Mouse (Mus musculus): ENCODE results near the gene Slc22a27. TPM values are rescaled to one million over a fixed set of nuclear protein-coding genes. Genes with fewer than 3 reads are reported as not detected.
A peak's percentile ranks its signal among the peaks of the same experiment; 100 is the strongest.
"Not testable (repeated sequence)": the region's sequence is repeated elsewhere in the genome, so short reads cannot be mapped to it uniquely, and the experiment has no call there.

The Slc22a27 gene
- total RNA-seq (2012; rRNA removed) = not detected in 2 replicates
- not detected for polyA plus RNA-seq (2012; ENCODE audit: insufficient read depth in 1 of 2, insufficient read length in 2 of 2, low read depth in 1 of 2, low replicate concordance in 2 of 2, missing spikeins in 1 of 2)

- H3K27ac ChIP-seq (ENCODE audit: control insufficient read depth, low read depth, low read length); H3K36me3 ChIP-seq (ENCODE audit: control insufficient read depth in 1 of 2, insufficient read depth in 2 of 2, low read length in 2 of 2); H3K9me3 ChIP-seq (replicated peaks; ENCODE audit: insufficient read depth, low read length); H3K4me1 ChIP-seq (ENCODE audit: control insufficient read depth in 1 of 2, insufficient read depth in 2 of 2, low read length in 2 of 2); H3K9ac ChIP-seq (ENCODE audit: control insufficient read depth, low read depth, low read length, poor library complexity, severe bottlenecking); H3K4me3 ChIP-seq (ENCODE audit: control insufficient read depth in 1 of 2, insufficient read depth in 1 of 2, low read depth in 2 of 2, low read length in 2 of 2); H3K27me3 ChIP-seq (ENCODE audit: control insufficient read depth in 1 of 2, insufficient read depth in 2 of 2, low read length in 2 of 2); DNase-seq (ENCODE audit: low read depth, low spot score); H3K79me2 ChIP-seq (ENCODE audit: control insufficient read depth, insufficient read depth, low read length, poor library complexity): not testable (repeated sequence)
These were observed at the start of gene Slc22a27 for GRCm38 (mm10) chr19:7965927-7966326. Slc22a27 (minus strand) TSS chr19:7966027.

GRCm38 (mm10) chr19:8011596-8011995 is 45.8 kb upstream of the Slc22a27 start:
- not testable (repeated sequence) for H3K27ac ChIP-seq (ENCODE audit: control insufficient read depth, low read depth, low read length); H3K9me3 ChIP-seq (replicated peaks; ENCODE audit: insufficient read depth, low read length); H3K27me3 ChIP-seq (ENCODE audit: control insufficient read depth in 1 of 2, insufficient read depth in 2 of 2, low read length in 2 of 2)

GRCm38 (mm10) chr19:8009086-8009485 is 43.3 kb upstream of the Slc22a27 start:
- H3K9ac ChIP-seq (ENCODE audit: control insufficient read depth, low read depth, low read length, poor library complexity, severe bottlenecking); H3K27ac ChIP-seq (ENCODE audit: control insufficient read depth, low read depth, low read length); H3K27me3 ChIP-seq (ENCODE audit: control insufficient read depth in 1 of 2, insufficient read depth in 2 of 2, low read length in 2 of 2); H3K36me3 ChIP-seq (ENCODE audit: control insufficient read depth in 1 of 2, insufficient read depth in 2 of 2, low read length in 2 of 2); H3K4me3 ChIP-seq (ENCODE audit: control insufficient read depth in 1 of 2, insufficient read depth in 1 of 2, low read depth in 2 of 2, low read length in 2 of 2); H3K79me2 ChIP-seq (ENCODE audit: control insufficient read depth, insufficient read depth, low read length, poor library complexity); H3K9me3 ChIP-seq (replicated peaks; ENCODE audit: insufficient read depth, low read length); H3K4me1 ChIP-seq (ENCODE audit: control insufficient read depth in 1 of 2, insufficient read depth in 2 of 2, low read length in 2 of 2); DNase-seq (ENCODE audit: low read depth, low spot score): not testable (repeated sequence)

More at GRCm38 (mm10) chr19:8011596-8011995, 45.8 kb upstream of the Slc22a27 start:
- not testable (repeated sequence) for H3K36me3 ChIP-seq (ENCODE audit: control insufficient read depth in 1 of 2, insufficient read depth in 2 of 2, low read length in 2 of 2); H3K79me2 ChIP-seq (ENCODE audit: control insufficient read depth, insufficient read depth, low read length, poor library complexity); H3K4me3 ChIP-seq (ENCODE audit: control insufficient read depth in 1 of 2, insufficient read depth in 1 of 2, low read depth in 2 of 2, low read length in 2 of 2); H3K9ac ChIP-seq (ENCODE audit: control insufficient read depth, low read depth, low read length, poor library complexity, severe bottlenecking); H3K4me1 ChIP-seq (ENCODE audit: control insufficient read depth in 1 of 2, insufficient read depth in 2 of 2, low read length in 2 of 2)
- DNase-seq (ENCODE audit: low read depth, low spot score) = peak; percentile 27

- H3K9me3 ChIP-seq (replicated peaks; ENCODE audit: insufficient read depth, low read length) = no peaks in the 10 kb centered on the region
- no peaks in the 10 kb centered on the region for H3K36me3 ChIP-seq (ENCODE audit: control insufficient read depth in 1 of 2, insufficient read depth in 2 of 2, low read length in 2 of 2)
- H3K27me3 ChIP-seq (ENCODE audit: control insufficient read depth in 1 of 2, insufficient read depth in 2 of 2, low read length in 2 of 2) = peaks cover 0 to 1% of the 10 kb centered on the region in 2 experiments; a peak in 1 of 4 replicates
- no peak overlapping the region for H3K4me3 ChIP-seq (ENCODE audit: control insufficient read depth in 1 of 2, insufficient read depth in 1 of 2, low read depth in 2 of 2, low read length in 2 of 2)
- no peaks in the 10 kb centered on the region for H3K79me2 ChIP-seq (ENCODE audit: control insufficient read depth, insufficient read depth, low read length, poor library complexity)
- DNase-seq (ENCODE audit: low read depth, low spot score) = no peak
- no peak overlapping the region for H3K27ac ChIP-seq (ENCODE audit: control insufficient read depth, low read depth, low read length)
- no peak overlapping the region for H3K9ac ChIP-seq (ENCODE audit: control insufficient read depth, low read depth, low read length, poor library complexity, severe bottlenecking)
- TF ChIP-seq RCOR1 (IDR thresholded peaks at IDR 0.05; ENCODE audit: low read depth, low read length) = no peak
- no peak for TF ChIP-seq USF2 (IDR thresholded peaks at IDR 0.05; ENCODE audit: borderline replicate concordance in 1 of 2, insufficient read depth in 1 of 2, low read depth in 1 of 2, low read length in 2 of 2)
- TF ChIP-seq JUND (IDR thresholded peaks at IDR 0.05; ENCODE audit: low read depth, low read length) = no peak
- no peak for TF ChIP-seq HCFC1 (IDR thresholded peaks at IDR 0.05; ENCODE audit: low read depth, low read length)
- no peak for TF ChIP-seq GATA1 (IDR thresholded peaks at IDR 0.05; ENCODE audit: low read depth, low read length)
- TF ChIP-seq SMC3 (IDR thresholded peaks at IDR 0.05; ENCODE audit: low read depth, low read length) = no peak
- TF ChIP-seq ETS1 (IDR thresholded peaks at IDR 0.05; ENCODE audit: low read depth, low read length) = no peak
- no peak for TF ChIP-seq TAL1 (IDR thresholded peaks at IDR 0.05; ENCODE audit: low read length)
- no peak for TF ChIP-seq CHD2 (IDR thresholded peaks at IDR 0.05; ENCODE audit: low read length)
- TF ChIP-seq UBTF (IDR thresholded peaks at IDR 0.05; ENCODE audit: borderline replicate concordance, insufficient read depth, low read depth, low read length) = no peak
- no peak for TF ChIP-seq MAFK (IDR thresholded peaks at IDR 0.05; ENCODE audit: borderline replicate concordance, low read depth, low read length)
- TF ChIP-seq MAZ (IDR thresholded peaks at IDR 0.05; ENCODE audit: low read depth, low read length) = no peak
- TF ChIP-seq POLR2AphosphoS2 (IDR thresholded peaks at IDR 0.05; ENCODE audit: low read length) = no peak
- no peak for TF ChIP-seq NELFE (IDR thresholded peaks at IDR 0.05; ENCODE audit: low read depth, low read length)
- no peak for TF ChIP-seq POLR2A (IDR thresholded peaks at IDR 0.05; ENCODE audit: control insufficient read depth in 1 of 2, insufficient read depth in 1 of 2, low read depth in 1 of 2, low read length in 2 of 2, poor library complexity in 1 of 2)
- TF ChIP-seq CHD1 (IDR thresholded peaks at IDR 0.05; ENCODE audit: low read depth, low read length) = no peak
- TF ChIP-seq ZMIZ1 (IDR thresholded peaks at IDR 0.05; ENCODE audit: low read depth, low read length) = no peak
- H3K4me1 ChIP-seq (ENCODE audit: control insufficient read depth in 1 of 2, insufficient read depth in 2 of 2, low read length in 2 of 2) = no peaks in the 10 kb centered on the region
These were observed 2.9 kb upstream of the Slc22a27 start for GRCm38 (mm10) chr19:7968703-7969102.

- H3K27me3 ChIP-seq (ENCODE audit: control insufficient read depth in 1 of 2, insufficient read depth in 2 of 2, low read length in 2 of 2); H3K27ac ChIP-seq (ENCODE audit: control insufficient read depth, low read depth, low read length); H3K9me3 ChIP-seq (replicated peaks; ENCODE audit: insufficient read depth, low read length); H3K36me3 ChIP-seq (ENCODE audit: control insufficient read depth in 1 of 2, insufficient read depth in 2 of 2, low read length in 2 of 2); DNase-seq (ENCODE audit: low read depth, low spot score); H3K79me2 ChIP-seq (ENCODE audit: control insufficient read depth, insufficient read depth, low read length, poor library complexity); H3K4me1 ChIP-seq (ENCODE audit: control insufficient read depth in 1 of 2, insufficient read depth in 2 of 2, low read length in 2 of 2); H3K9ac ChIP-seq (ENCODE audit: control insufficient read depth, low read depth, low read length, poor library complexity, severe bottlenecking); H3K4me3 ChIP-seq (ENCODE audit: control insufficient read depth in 1 of 2, insufficient read depth in 1 of 2, low read depth in 2 of 2, low read length in 2 of 2): not testable (repeated sequence)
These were observed 723 bp upstream of the Slc22a27 start for GRCm38 (mm10) chr19:7966550-7966949.
